Mouse (Mus musculus): ENCODE measurements around the gene Gna12. TPM values are rescaled to one million over a fixed set of nuclear protein-coding genes. Genes with fewer than 3 reads are reported as not detected.
A peak's percentile ranks its signal among the peaks of the same experiment; 100 is the strongest.

Gene Gna12
- total and polyA plus RNA-seq, 2 experiments from 2014 or later = 13.9 to 132 TPM

DNA sequence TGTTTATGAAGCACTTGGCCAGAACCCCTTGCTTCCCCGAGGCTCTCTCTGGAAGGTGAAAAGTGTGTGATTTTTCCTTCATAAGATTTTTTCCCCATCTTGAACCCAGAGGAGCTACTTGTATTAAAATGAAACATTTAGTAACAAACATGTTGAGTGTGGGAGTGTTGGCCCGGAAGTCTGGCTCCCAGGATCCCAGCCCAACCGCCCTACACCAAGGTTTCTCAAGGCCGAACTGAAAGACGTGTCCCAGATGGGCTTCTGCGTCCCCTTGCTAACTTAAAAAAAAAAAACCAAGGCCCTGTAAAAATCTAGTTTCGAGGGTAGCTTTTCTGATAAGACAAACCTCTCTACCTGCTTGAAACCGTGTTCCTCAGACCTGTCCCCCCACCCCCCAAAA lies 2.3 kb downstream of the Gna12 start:
- TF ChIP-seq CTCF (IDR thresholded peaks at IDR 0.05; ENCODE audit: low read depth) (no peak), EP300 (IDR thresholded peaks at IDR 0.05; ENCODE audit: low read depth) (no peak)
- 23% methylated on average over 8 of the region's 8 CpGs for WGBS
- DNase-seq (ENCODE audit: low spot score) = no peak
- ATAC-seq (ENCODE audit: insufficient read depth, low read depth) = no peak
- Histone ChIP-seq H3K36me3 (replicated peaks; ENCODE audit: control insufficient read depth, insufficient read depth, low read length) (peaks cover 9% of the 10 kb centered on the region; the same call in 1 of the 2 replicates), H3K9me3 (replicated peaks; ENCODE audit: control insufficient read depth, low read length) (no peaks in the 10 kb centered on the region), H3K4me3 (ENCODE audit: low read depth, low read length) (peak overlapping the region; percentile 81), H3K27ac (ENCODE audit: low read depth) (peak overlapping the region; percentile 90), H3K27me3 (ENCODE audit: control insufficient read depth, insufficient read depth, low read length) (no peaks in the 10 kb centered on the region), H3K4me1 (ENCODE audit: control insufficient read depth, insufficient read depth) (peaks cover 48% of the 10 kb centered on the region), H3K4me2 (ENCODE audit: low read depth, low read length) (peak overlapping the region; percentile 94), H3K9ac (replicated peaks; ENCODE audit: low read depth, low read length) (peak overlapping the region; percentile 28; the same call in 1 of the 2 replicates)

DNA sequence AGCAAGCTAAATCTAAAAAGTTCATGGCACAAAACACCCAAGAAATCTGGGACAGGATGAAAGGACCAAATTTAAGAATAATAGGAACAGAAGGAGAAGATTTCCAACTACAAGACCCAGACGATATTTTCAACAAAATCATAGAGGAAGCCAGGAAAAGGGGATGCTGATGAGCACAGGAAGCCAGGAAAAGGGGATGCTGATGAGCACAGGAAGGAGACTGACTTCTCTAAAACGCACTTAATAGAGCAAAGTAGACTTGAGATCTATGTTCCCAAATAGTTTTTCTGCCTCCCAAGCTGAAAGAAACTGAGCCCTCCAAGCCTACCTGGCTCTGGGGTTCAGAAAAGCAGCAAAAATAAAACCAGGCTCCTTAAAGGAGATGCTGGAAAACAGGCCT lies 2.8 kb downstream of the Gna12 start:
- peak overlapping the region; percentile 81 for H3K4me3 ChIP-seq (ENCODE audit: low read depth, low read length)
- H3K36me3 ChIP-seq (replicated peaks; ENCODE audit: control insufficient read depth, insufficient read depth, low read length) = peaks cover 9% of the 10 kb centered on the region; the same call in 1 of the 2 replicates
- H3K4me2 ChIP-seq (ENCODE audit: low read depth, low read length) = peak overlapping the region; percentile 94
- H3K27ac ChIP-seq (ENCODE audit: low read depth) = peak overlapping the region; percentile 90
- no peak for ATAC-seq (ENCODE audit: insufficient read depth, low read depth)
- WGBS = 33% methylated on average over 2 of the region's 2 CpGs
- no peaks in the 10 kb centered on the region for H3K9me3 ChIP-seq (replicated peaks; ENCODE audit: control insufficient read depth, low read length)
- no peaks in the 10 kb centered on the region for H3K27me3 ChIP-seq (ENCODE audit: control insufficient read depth, insufficient read depth, low read length)
- TF ChIP-seq EP300 (IDR thresholded peaks at IDR 0.05; ENCODE audit: low read depth) (no peak), CTCF (IDR thresholded peaks at IDR 0.05; ENCODE audit: low read depth) (no peak)
- DNase-seq (ENCODE audit: low spot score) = no peak
- H3K9ac ChIP-seq (replicated peaks; ENCODE audit: low read depth, low read length) = no peak overlapping the region; the same call in 1 of the 2 replicates
- H3K4me1 ChIP-seq (ENCODE audit: control insufficient read depth, insufficient read depth) = peaks cover 48% of the 10 kb centered on the region

- Histone ChIP-seq H3K4me2 (ENCODE audit: low read depth, low read length) (peak overlapping the region; percentile 1; the same call in 1 of the 2 replicates), H3K4me3 (ENCODE audit: low read depth, low read length) (no peak overlapping the region), H3K27ac (ENCODE audit: low read depth) (peak overlapping the region; percentile 90), H3K27me3 (ENCODE audit: control insufficient read depth, insufficient read depth, low read length) (no peaks in the 10 kb centered on the region), H3K9ac (replicated peaks; ENCODE audit: low read depth, low read length) (no peak overlapping the region), H3K36me3 (replicated peaks; ENCODE audit: control insufficient read depth, insufficient read depth, low read length) (peaks cover 9% of the 10 kb centered on the region; the same call in 1 of the 2 replicates), H3K4me1 (ENCODE audit: control insufficient read depth, insufficient read depth) (peaks cover 53% of the 10 kb centered on the region), H3K9me3 (replicated peaks; ENCODE audit: control insufficient read depth, low read length) (no peaks in the 10 kb centered on the region)
- DNase-seq (ENCODE audit: low spot score) (no peak), ATAC-seq (ENCODE audit: insufficient read depth, low read depth) (no peak)
- TF ChIP-seq EP300 (IDR thresholded peaks at IDR 0.05; ENCODE audit: low read depth) (no peak), CTCF (IDR thresholded peaks at IDR 0.05; ENCODE audit: low read depth) (no peak)
- WGBS = 10% methylated on average over 1 of the region's 1 CpGs
Observed at GRCm38 (mm10) chr5:140826796-140827195, 3.4 kb downstream of the Gna12 start.

DNA sequence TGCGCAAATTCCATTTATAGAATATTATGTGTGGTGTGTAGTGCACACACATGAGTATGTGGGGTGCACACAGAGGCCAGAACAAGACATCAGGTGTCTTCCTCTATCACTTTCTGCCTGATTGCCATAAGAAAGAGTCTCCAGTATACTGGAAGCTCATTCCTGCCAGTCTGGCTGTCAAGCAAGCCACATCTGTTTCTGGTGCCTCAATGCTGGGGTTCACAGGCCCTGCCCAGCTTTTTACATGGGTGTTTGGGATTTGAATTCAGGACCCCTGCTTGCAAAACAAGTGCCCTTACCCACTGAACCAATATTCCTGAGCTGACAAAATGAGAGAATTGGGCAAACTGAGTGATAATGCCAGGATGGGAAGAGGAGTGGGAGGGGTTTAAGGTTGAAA lies 4.1 kb downstream of the Gna12 start:
- Histone ChIP-seq H3K4me3 (ENCODE audit: low read depth, low read length) (no peak overlapping the region), H3K36me3 (replicated peaks; ENCODE audit: control insufficient read depth, insufficient read depth, low read length) (peaks cover 9% of the 10 kb centered on the region; the same call in 1 of the 2 replicates), H3K4me2 (ENCODE audit: low read depth, low read length) (no peak overlapping the region), H3K27ac (ENCODE audit: low read depth) (no peak overlapping the region), H3K4me1 (ENCODE audit: control insufficient read depth, insufficient read depth) (peaks cover 60% of the 10 kb centered on the region), H3K9ac (replicated peaks; ENCODE audit: low read depth, low read length) (no peak overlapping the region), H3K9me3 (replicated peaks; ENCODE audit: control insufficient read depth, low read length) (no peaks in the 10 kb centered on the region), H3K27me3 (ENCODE audit: control insufficient read depth, insufficient read depth, low read length) (no peaks in the 10 kb centered on the region)
- no peak for ATAC-seq (ENCODE audit: insufficient read depth, low read depth)
- 97% methylated on average over 1 of the region's 1 CpGs for WGBS
- DNase-seq (ENCODE audit: low spot score) = no peak
- TF ChIP-seq EP300 (IDR thresholded peaks at IDR 0.05; ENCODE audit: low read depth) = no peak
- TF ChIP-seq CTCF (IDR thresholded peaks at IDR 0.05; ENCODE audit: low read depth) = no peak

DNA sequence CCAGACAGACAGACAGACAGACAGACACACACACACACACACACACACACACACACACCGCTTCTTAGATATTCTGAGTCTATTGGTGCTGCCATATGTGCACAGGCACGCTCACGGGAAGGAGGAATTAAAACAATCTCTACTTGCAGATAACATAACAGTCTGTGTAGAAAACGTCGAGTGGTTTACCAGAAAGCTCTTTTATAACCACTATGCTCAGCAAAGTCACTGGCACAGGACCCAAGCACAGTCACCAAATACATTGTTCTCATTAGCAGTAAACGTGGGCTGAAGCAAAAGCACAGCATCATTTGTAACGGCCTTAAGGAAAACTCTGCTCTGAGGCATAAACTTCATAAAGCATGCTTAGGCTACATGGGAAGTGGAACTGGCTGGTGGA lies 6.1 kb downstream of the Gna12 start:
- Histone ChIP-seq H3K9ac (replicated peaks; ENCODE audit: low read depth, low read length) (no peak overlapping the region), H3K27ac (ENCODE audit: low read depth) (no peak overlapping the region), H3K36me3 (replicated peaks; ENCODE audit: control insufficient read depth, insufficient read depth, low read length) (peaks cover 9% of the 10 kb centered on the region; the same call in 1 of the 2 replicates), H3K4me3 (ENCODE audit: low read depth, low read length) (no peak overlapping the region), H3K27me3 (ENCODE audit: control insufficient read depth, insufficient read depth, low read length) (no peaks in the 10 kb centered on the region), H3K4me1 (ENCODE audit: control insufficient read depth, insufficient read depth) (peaks cover 73% of the 10 kb centered on the region), H3K9me3 (replicated peaks; ENCODE audit: control insufficient read depth, low read length) (no peaks in the 10 kb centered on the region), H3K4me2 (ENCODE audit: low read depth, low read length) (no peak overlapping the region)
- no peak for ATAC-seq (ENCODE audit: insufficient read depth, low read depth)
- 19% methylated on average over 7 of the region's 7 CpGs for WGBS
- no peak for TF ChIP-seq EP300 (IDR thresholded peaks at IDR 0.05; ENCODE audit: low read depth)
- no peak for TF ChIP-seq CTCF (IDR thresholded peaks at IDR 0.05; ENCODE audit: low read depth)
- no peak for DNase-seq (ENCODE audit: low spot score)

DNA sequence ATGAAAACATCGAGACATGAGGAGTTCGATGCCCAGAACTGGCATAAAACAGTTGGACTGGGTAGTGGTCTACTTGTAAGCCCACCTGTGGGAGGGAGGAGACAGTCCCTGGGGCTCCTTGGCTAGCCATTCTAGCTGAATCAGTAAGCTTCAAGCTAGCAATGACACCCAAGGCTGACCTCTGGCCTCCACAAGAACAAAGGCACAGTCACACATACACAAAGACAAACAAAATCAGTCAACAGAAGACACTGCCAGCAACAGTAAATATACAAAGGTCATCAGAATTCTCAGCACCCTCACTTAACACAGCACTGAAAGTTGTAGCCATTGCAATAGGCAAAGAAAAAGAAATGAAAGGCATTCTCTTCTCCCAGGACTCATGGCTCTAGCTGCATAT lies 6.8 kb downstream of the Gna12 start:
- no peak for TF ChIP-seq CTCF (IDR thresholded peaks at IDR 0.05; ENCODE audit: low read depth)
- TF ChIP-seq EP300 (IDR thresholded peaks at IDR 0.05; ENCODE audit: low read depth) = no peak
- H3K27me3 ChIP-seq (ENCODE audit: control insufficient read depth, insufficient read depth, low read length) = no peaks in the 10 kb centered on the region
- H3K36me3 ChIP-seq (replicated peaks; ENCODE audit: control insufficient read depth, insufficient read depth, low read length) = peaks cover 9% of the 10 kb centered on the region; the same call in 1 of the 2 replicates
- 91% methylated on average over 2 of the region's 2 CpGs for WGBS
- no peaks in the 10 kb centered on the region for H3K9me3 ChIP-seq (replicated peaks; ENCODE audit: control insufficient read depth, low read length)
- no peak overlapping the region for H3K9ac ChIP-seq (replicated peaks; ENCODE audit: low read depth, low read length)
- peaks cover 72% of the 10 kb centered on the region for H3K4me1 ChIP-seq (ENCODE audit: control insufficient read depth, insufficient read depth)
- ATAC-seq (ENCODE audit: insufficient read depth, low read depth) (no peak), DNase-seq (ENCODE audit: low spot score) (no peak)
- no peak overlapping the region for H3K4me3 ChIP-seq (ENCODE audit: low read depth, low read length)
- H3K4me2 ChIP-seq (ENCODE audit: low read depth, low read length) = no peak overlapping the region
- H3K27ac ChIP-seq (ENCODE audit: low read depth) = no peak overlapping the region
